Mouse (Mus musculus) liver, postnatal 0 days (tissue): ENCODE measurements around the gene Inhbc. TPM values are rescaled to one million over a fixed set of nuclear protein-coding genes. Genes with fewer than 3 reads are reported as not detected.

ENCODE experiments used
- ATAC-seq: fragments of 200-750 bp; cut with Nextera tagmentation; 2 replicates; pipeline ENCODE4 v1.8.0; 2017; ENCODE audit warnings: mild to moderate bottlenecking, moderate library complexity
- DNase-seq: peaks from one replicate; pipeline ENCODE4 v3.0.0-alpha.2; 2016
- H3K27ac ChIP-seq: fragments of 300-500 bp; sonication (generic); 2 replicates; pipeline ENCODE4 v1.5.1; 2014; ENCODE audit warnings: antibody characterized with exemption, moderate library complexity, mild to moderate bottlenecking, low read depth
- H3K27me3 ChIP-seq: fragments of 300-500 bp; sonication (generic); 2 replicates; pipeline ENCODE4 v1.6.1; 2014; ENCODE audit warnings: low read length, control low read depth, mixed read lengths; ENCODE audit not compliant: insufficient read depth
- H3K36me3 ChIP-seq: fragments of 300-500 bp; sonication (generic); replicated peaks from 2 replicates; pipeline ENCODE4 v1.6.1; 2014; ENCODE audit warnings: mild to moderate bottlenecking, control low read depth, low read length, moderate library complexity, mixed read lengths; ENCODE audit not compliant: insufficient read depth
- H3K4me1 ChIP-seq: fragments of 300-500 bp; sonication (generic); 2 replicates; pipeline ENCODE4 v1.6.1; 2014; ENCODE audit warnings: antibody characterized with exemption, mild to moderate bottlenecking, control low read depth; ENCODE audit not compliant: insufficient read depth
- H3K4me2 ChIP-seq: fragments of 300-500 bp; sonication (generic); 2 replicates; pipeline ENCODE4 v1.6.1; 2014; ENCODE audit warnings: low read depth, mild to moderate bottlenecking, low read length, moderate library complexity, mixed read lengths
- H3K4me3 ChIP-seq: fragments of 300-500 bp; sonication (generic); 2 replicates; pipeline ENCODE4 v1.5.1; 2014; ENCODE audit warnings: low read depth, low read length
- H3K9ac ChIP-seq: fragments of 300-500 bp; sonication (generic); replicated peaks from 2 replicates; pipeline ENCODE4 v1.6.1; 2014; ENCODE audit warnings: mild to moderate bottlenecking, moderate library complexity
- H3K9me3 ChIP-seq: fragments of 300-500 bp; sonication (generic); 2 replicates; pipeline ENCODE4 v1.6.1; 2016; ENCODE audit warnings: mild to moderate bottlenecking, control low read depth, low read length, mixed read lengths
- CTCF ChIP-seq: sonication (generic); IDR thresholded peaks from 2 replicates; pipeline ENCODE4 v1.5.1; 2016; ENCODE audit warnings: antibody characterized with exemption, low read depth
- EP300 ChIP-seq: IDR thresholded peaks from 2 replicates; pipeline ENCODE4 v1.6.1; 2016; ENCODE audit warnings: antibody characterized with exemption, low read depth, mild to moderate bottlenecking
- WGBS: fragments of 180-500 bp; shearing (Covaris S2); extraction: QIAGEN DNeasy Blood & Tissue Kit; methylation state at CpG from one replicate; pipeline ENCODE4 v1.1.7; 2014; ENCODE audit not compliant: insufficient replicate concordance; 5-methylcytosine and 5-hydroxymethylcytosine counted together
- polyA plus RNA-seq: library from polyadenylated mRNA; unstranded; fragments of >200 nt; fragmentation: Nextera tagmentation; extraction: Ambion mirVana; gene quantifications from 2 replicates; pipeline ENCODE4 v1.2.1, GENCODE M21; 2015

Inhbc gene
- polyA plus RNA-seq, 1 experiment from 2014 or later = 27.2 TPM

GRCm38 (mm10) chr10:127353909-127354895 lies 16.0 kb downstream of the Inhbc start, which contains the start of gene Inhbe:
Gene Inhbe, minus strand, starts transcription at chr10:127354411.
- Histone ChIP-seq H3K36me3 (no peaks in the 10 kb centered on the region), H3K27ac (peak within 1 kb of the TSS; percentile 93), H3K9ac (peak within 1 kb of the TSS; percentile 34; the same call in 1 of the 2 replicates), H3K4me1 (peaks cover 20% of the 10 kb centered on the region), H3K9me3 (no peaks in the 10 kb centered on the region), H3K4me2 (no peak within 1 kb of the TSS), H3K4me3 (no peak within 1 kb of the TSS), H3K27me3 (no peaks in the 10 kb centered on the region)
- 51% methylated on average over 18 of the region's 18 CpGs for WGBS
- peak; percentile 45 for DNase-seq
- TF ChIP-seq EP300 = no peak
- TF ChIP-seq CTCF = peak; percentile 69
- ATAC-seq = no peak

DNA sequence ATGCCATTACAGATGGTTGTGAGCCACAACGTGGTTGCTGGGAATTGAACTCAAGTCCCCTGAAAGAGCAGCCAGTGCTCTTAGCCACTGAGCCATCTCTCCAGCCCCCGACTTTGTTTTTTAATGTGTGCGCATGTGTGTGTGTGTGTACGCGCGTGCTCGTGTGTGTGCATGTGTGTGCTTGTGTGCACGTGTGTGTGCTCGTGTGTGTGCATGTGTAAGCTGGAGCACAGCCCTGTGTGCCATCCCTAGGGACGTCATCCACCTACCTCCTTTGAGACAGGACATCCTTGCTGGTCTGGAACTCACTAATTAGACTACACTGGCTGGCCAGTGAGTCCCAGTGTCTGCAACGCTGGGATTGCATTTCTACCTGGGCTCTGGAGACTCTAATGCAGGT lies 17.5 kb downstream of the Inhbc start:
- no peak overlapping the region for H3K4me3 ChIP-seq
- peak overlapping the region; percentile 93 for H3K27ac ChIP-seq
- no peak overlapping the region for H3K4me2 ChIP-seq
- WGBS = 84% methylated on average over 11 of the region's 11 CpGs
- no peaks in the 10 kb centered on the region for H3K27me3 ChIP-seq
- H3K9me3 ChIP-seq = no peaks in the 10 kb centered on the region
- DNase-seq (no peak), ATAC-seq (no peak)
- H3K9ac ChIP-seq = peak overlapping the region; percentile 13; the same call in 1 of the 2 replicates
- H3K36me3 ChIP-seq = no peaks in the 10 kb centered on the region
- no peak for TF ChIP-seq CTCF
- peaks cover 20% of the 10 kb centered on the region for H3K4me1 ChIP-seq

DNA sequence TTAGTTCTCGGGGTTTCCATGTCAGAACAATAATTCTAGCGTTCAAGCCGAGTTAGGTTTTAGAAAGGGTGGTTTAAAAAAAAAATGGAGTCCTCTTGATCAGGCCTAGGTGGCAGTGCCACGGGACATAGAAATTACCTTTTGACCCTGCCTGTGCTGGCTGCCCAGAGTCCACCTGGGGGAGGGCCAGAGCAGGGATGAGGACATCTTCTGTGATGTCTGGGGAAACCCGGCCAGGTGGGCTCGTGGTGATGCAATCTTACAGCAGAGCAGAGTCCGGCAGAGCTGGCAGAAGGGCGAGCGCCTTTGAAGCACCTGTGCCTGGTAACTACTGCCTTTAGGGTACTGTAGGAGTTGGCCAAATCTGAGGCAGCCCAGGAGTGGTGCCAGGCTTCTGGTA lies 18.0 kb downstream of the Inhbc start:
- DNase-seq (peak; percentile 77), ATAC-seq (peak; percentile 79)
- Histone ChIP-seq H3K4me2 (peak overlapping the region; percentile 66; the same call in 1 of the 2 replicates), H3K27ac (peak overlapping the region; percentile 93), H3K27me3 (no peaks in the 10 kb centered on the region), H3K4me1 (peaks cover 20% of the 10 kb centered on the region), H3K9me3 (no peaks in the 10 kb centered on the region), H3K36me3 (no peaks in the 10 kb centered on the region), H3K4me3 (no peak overlapping the region), H3K9ac (peak overlapping the region; percentile 71)
- WGBS = 67% methylated on average over 9 of the region's 9 CpGs
- no peak for TF ChIP-seq CTCF
- peak; percentile 85 for TF ChIP-seq EP300

- Histone ChIP-seq H3K36me3 (no peaks in the 10 kb centered on the region), H3K9ac (peak overlapping the region; percentile 71), H3K27me3 (no peaks in the 10 kb centered on the region), H3K27ac (peak overlapping the region; percentile 93), H3K4me2 (peak overlapping the region; percentile 66), H3K9me3 (no peaks in the 10 kb centered on the region), H3K4me1 (peaks cover 20% of the 10 kb centered on the region), H3K4me3 (peak overlapping the region; percentile 38)
- peak; percentile 75 for DNase-seq
- TF ChIP-seq EP300 (no peak), CTCF (no peak; the same call in 1 of the 2 replicates)
- ATAC-seq = peak; percentile 80
- 60% methylated on average over 8 of the region's 8 CpGs for WGBS
Observed at GRCm38 (mm10) chr10:127351719-127352118, 18.5 kb downstream of the Inhbc start.

DNA sequence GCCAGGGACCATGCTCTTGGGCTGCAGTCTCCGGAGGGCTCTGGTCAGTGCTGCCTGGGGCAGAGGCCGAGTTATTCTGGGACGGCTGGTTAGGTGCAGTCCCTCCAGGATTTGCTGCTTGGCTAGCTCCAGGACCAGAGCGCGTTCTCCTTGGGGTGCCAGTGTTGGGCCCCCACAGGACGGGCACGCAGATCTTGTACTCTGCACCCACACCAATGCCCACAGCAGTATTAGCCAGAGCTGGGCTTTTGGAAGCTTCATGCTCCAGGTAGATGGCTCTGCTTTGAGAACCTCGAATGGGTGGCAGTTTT lies 19.0 kb downstream of the Inhbc start:
- Histone ChIP-seq H3K4me3 (peak overlapping the region; percentile 38), H3K9ac (peak overlapping the region; percentile 71), H3K9me3 (no peaks in the 10 kb centered on the region), H3K4me1 (peaks cover 17% of the 10 kb centered on the region), H3K36me3 (no peaks in the 10 kb centered on the region), H3K4me2 (peak overlapping the region; percentile 66), H3K27me3 (no peaks in the 10 kb centered on the region), H3K27ac (peak overlapping the region; percentile 93)
- ATAC-seq (no peak), DNase-seq (no peak)
- whole genome bisulfite sequencing = 79% methylated on average over 8 of the region's 8 CpGs
- TF ChIP-seq CTCF = no peak
- no peak for TF ChIP-seq EP300

GRCm38 (mm10) chr10:127350594-127351284 lies 19.5 kb downstream of the Inhbc start:
- ATAC-seq (peak; percentile 37), DNase-seq (peak; percentile 82)
- TF ChIP-seq CTCF (peak; percentile 89), EP300 (no peak)
- Histone ChIP-seq H3K27ac (peak overlapping the region; percentile 93), H3K4me3 (peak overlapping the region; percentile 38), H3K9ac (peak overlapping the region; percentile 71), H3K27me3 (no peaks in the 10 kb centered on the region), H3K4me1 (peaks cover 12% of the 10 kb centered on the region), H3K36me3 (no peaks in the 10 kb centered on the region), H3K9me3 (no peaks in the 10 kb centered on the region), H3K4me2 (peak overlapping the region; percentile 66)
- 12% methylated on average over 24 of the region's 24 CpGs for WGBS
